Mouse (Mus musculus) embryonic fibroblast, embryonic 13.5 days (primary cell): ENCODE data around the gene Rsad2. TPM values are rescaled to one million over a fixed set of nuclear protein-coding genes. Genes with fewer than 3 reads are reported as not detected.
"Not testable (repeated sequence)": the region's sequence is repeated elsewhere in the genome, so short reads cannot be mapped to it uniquely, and the experiment has no call there.

Source experiments
- H3K27ac ChIP-seq: 2 replicates; pipeline ENCODE4 v1.5.1; 2012; ENCODE audit warnings: low read length, control low read depth, inconsistent platforms; ENCODE audit not compliant: insufficient read depth
- H3K4me1 ChIP-seq: 2 replicates; pipeline ENCODE4 v1.6.1; 2011; ENCODE audit warnings: low read length; ENCODE audit not compliant: control insufficient read depth, insufficient read depth
- H3K4me3 ChIP-seq: 2 replicates; pipeline ENCODE4 v1.5.1; 2011; ENCODE audit warnings: mild to moderate bottlenecking, control low read depth, low read length; ENCODE audit not compliant: insufficient read depth
- CTCF ChIP-seq: IDR thresholded peaks from 2 replicates; pipeline ENCODE4 v1.5.1; 2011; ENCODE audit warnings: mild to moderate bottlenecking, control low read depth, low read length, moderate library complexity, borderline replicate concordance; ENCODE audit not compliant: insufficient read depth
- POLR2A ChIP-seq: IDR thresholded peaks from 2 replicates; pipeline ENCODE4 v1.6.1; 2011; ENCODE audit warnings: low read depth, mild to moderate bottlenecking, control low read depth, low read length, moderate library complexity
- polyA plus RNA-seq: library from polyadenylated mRNA; stranded (reverse); fragments of >200 nt; gene quantifications from 2 replicates; pipeline ENCODE4 v1.2.4, GENCODE M21; 2011; ENCODE audit warnings: low read depth; ENCODE audit not compliant: missing spikeins, insufficient read length

Gene Rsad2
- polyA plus RNA-seq, result 0.82 and 1.4 TPM in 2 replicates

GRCm38 (mm10) chr12:26456028-26456698, at the start of gene Rsad2:
Gene Rsad2, minus strand, starts transcription at chr12:26456452.
- Histone ChIP-seq H3K27ac (no peak within 1 kb of the TSS), H3K4me3 (no peak within 1 kb of the TSS), H3K4me1 (peaks cover 3% of the 10 kb centered on the region; the same call in 1 of the 2 replicates)
- TF ChIP-seq POLR2A (no peak), CTCF (no peak)

GRCm38 (mm10) chr12:26501042-26501441, 44.8 kb upstream of the Rsad2 start:
- H3K4me3 ChIP-seq, result no peak overlapping the region
- no peak overlapping the region for H3K27ac ChIP-seq
- TF ChIP-seq CTCF (no peak), POLR2A (no peak)
- H3K4me1 ChIP-seq, result no peaks in the 10 kb centered on the region

- H3K4me3 ChIP-seq, result no peak overlapping the region
- no peaks in the 10 kb centered on the region for H3K4me1 ChIP-seq
- no peak overlapping the region for H3K27ac ChIP-seq
- TF ChIP-seq CTCF, result no peak
- TF ChIP-seq POLR2A, result no peak
Measured at GRCm38 (mm10) chr12:26489942-26490341, 33.7 kb upstream of the Rsad2 start.

GRCm38 (mm10) chr12:26488617-26489274, 32.5 kb upstream of the Rsad2 start:
- Histone ChIP-seq H3K4me1 (no peaks in the 10 kb centered on the region), H3K27ac (no peak overlapping the region), H3K4me3 (no peak overlapping the region)
- TF ChIP-seq CTCF, result no peak
- no peak for TF ChIP-seq POLR2A

DNA sequence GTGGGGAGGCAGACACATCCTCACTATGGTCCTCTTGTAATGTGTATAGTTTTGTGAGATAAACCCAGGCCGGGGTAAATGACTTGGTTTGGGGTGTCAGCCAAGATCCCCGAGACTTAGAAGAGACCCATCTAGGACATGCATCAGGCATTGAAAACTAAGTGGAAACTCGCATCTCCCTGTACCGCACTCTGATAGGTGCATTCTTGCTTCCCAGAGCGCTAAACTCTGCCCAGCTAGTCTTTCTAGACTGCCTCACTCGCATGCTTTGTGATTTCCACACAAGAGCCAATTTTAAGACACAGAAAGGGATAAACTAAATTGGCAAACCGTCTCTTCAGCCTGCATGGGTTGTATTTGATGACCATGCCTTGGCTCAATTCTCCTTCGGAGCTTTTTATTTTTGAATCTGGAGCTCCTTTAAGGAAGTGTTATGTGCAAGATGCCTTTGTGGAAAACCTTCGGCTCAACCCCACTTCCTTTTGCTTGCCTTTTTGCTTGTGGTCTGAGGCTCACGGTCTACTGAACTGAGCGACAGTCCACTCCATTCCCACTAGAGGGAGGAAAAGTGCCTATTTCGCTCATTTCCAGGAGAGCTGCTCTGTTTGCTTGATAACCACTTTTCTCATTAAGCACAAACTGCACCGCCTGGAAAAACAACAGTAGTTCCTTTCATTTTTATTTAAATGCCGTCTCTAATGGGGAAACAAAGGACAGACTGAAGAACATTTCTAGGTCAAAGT, 31.8 kb upstream of the Rsad2 start:
- H3K4me1 ChIP-seq, result no peaks in the 10 kb centered on the region
- peak; percentile 37; the same call in 1 of the 2 replicates for TF ChIP-seq CTCF
- TF ChIP-seq POLR2A, result no peak
- no peak overlapping the region for H3K27ac ChIP-seq
- H3K4me3 ChIP-seq, result no peak overlapping the region

- not testable (repeated sequence) for H3K27ac ChIP-seq, H3K4me3 ChIP-seq, H3K4me1 ChIP-seq
Measured at GRCm38 (mm10) chr12:26485738-26486580, 29.7 kb upstream of the Rsad2 start.

- peaks cover 9% of the 10 kb centered on the region for H3K4me1 ChIP-seq
- TF ChIP-seq POLR2A (no peak), CTCF (no peak)
- H3K4me3 ChIP-seq, result no peak overlapping the region
- no peak overlapping the region for H3K27ac ChIP-seq
Measured at GRCm38 (mm10) chr12:26478196-26479004, 22.1 kb upstream of the Rsad2 start.

GRCm38 (mm10) chr12:26477198-26477597, 20.9 kb upstream of the Rsad2 start:
- TF ChIP-seq POLR2A (no peak), CTCF (no peak)
- H3K4me1 ChIP-seq, result peaks cover 9% of the 10 kb centered on the region

DNA sequence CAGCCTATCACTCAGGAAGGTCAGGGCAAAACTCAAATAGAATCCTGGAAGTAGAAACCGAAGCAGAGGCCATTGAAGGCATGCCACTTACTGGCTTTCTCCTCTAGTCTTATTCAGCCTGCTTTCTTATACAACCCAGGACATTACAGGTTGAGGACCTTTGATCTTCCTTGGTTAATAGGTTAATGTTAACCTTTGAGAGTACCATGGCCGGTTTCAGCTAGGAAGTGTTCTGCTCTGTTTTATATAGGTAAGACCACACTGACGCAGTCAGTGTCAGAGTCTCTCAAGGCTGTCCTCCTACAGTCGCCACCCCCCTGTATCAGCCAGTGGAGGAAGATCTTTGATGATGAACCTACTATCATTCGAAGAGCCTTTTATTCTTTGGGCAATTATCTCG, 17.5 kb upstream of the Rsad2 start:
- H3K4me1 ChIP-seq, result peaks cover 9% of the 10 kb centered on the region
- H3K4me3 ChIP-seq, result no peak overlapping the region
- TF ChIP-seq POLR2A, result no peak
- no peak for TF ChIP-seq CTCF
- no peak overlapping the region for H3K27ac ChIP-seq

More at GRCm38 (mm10) chr12:26477198-26477597, 20.9 kb upstream of the Rsad2 start:
- Histone ChIP-seq H3K27ac (no peak overlapping the region), H3K4me3 (no peak overlapping the region)
